Mouse (Mus musculus) heart, postnatal 0 days (tissue): ENCODE measurements at regions not wholly inside any gene's neighbourhood (a gene's known extent, or its start where the extent isn't known, plus 50 kb on each side); places are given as distances from the start of the nearest gene placed in this dataset.

Experiments
- ATAC-seq: fragments of 200-750 bp; cut with Nextera tagmentation; 2 replicates; pipeline ENCODE4 v1.8.0; 2017; ENCODE audit warnings: low read depth, moderate number of reproducible peaks, moderate library complexity; ENCODE audit not compliant: insufficient read depth
- DNase-seq: peaks from one replicate; pipeline ENCODE4 v3.0.0-alpha.2; 2016; ENCODE audit warnings: low spot score
- H3K27ac ChIP-seq: fragments of 300-500 bp; sonication (generic); 2 replicates; pipeline ENCODE4 v1.5.1; 2014; ENCODE audit warnings: low read depth, mild to moderate bottlenecking
- H3K27me3 ChIP-seq: fragments of 300-500 bp; sonication (generic); 2 replicates; pipeline ENCODE4 v1.6.1; 2014; ENCODE audit warnings: low read length, mixed read lengths; ENCODE audit not compliant: control insufficient read depth, insufficient read depth
- H3K36me3 ChIP-seq: fragments of 300-500 bp; sonication (generic); replicated peaks from 2 replicates; pipeline ENCODE4 v1.6.1; 2014; ENCODE audit warnings: low read length, mixed read lengths; ENCODE audit not compliant: control insufficient read depth, insufficient read depth
- H3K4me1 ChIP-seq: fragments of 300-500 bp; sonication (generic); 2 replicates; pipeline ENCODE4 v1.6.1; 2014; ENCODE audit warnings: antibody characterized with exemption; ENCODE audit not compliant: control insufficient read depth, insufficient read depth
- H3K4me2 ChIP-seq: fragments of 300-500 bp; sonication (generic); 2 replicates; pipeline ENCODE4 v1.6.1; 2014; ENCODE audit warnings: low read depth, mild to moderate bottlenecking, low read length, moderate library complexity
- H3K4me3 ChIP-seq: fragments of 300-500 bp; sonication (generic); 2 replicates; pipeline ENCODE4 v1.5.1; 2014; ENCODE audit warnings: low read depth, low read length
- H3K9ac ChIP-seq: fragments of 300-500 bp; sonication (generic); replicated peaks from 2 replicates; pipeline ENCODE4 v1.6.1; 2014; ENCODE audit warnings: low read depth, low read length, mixed read lengths
- H3K9me3 ChIP-seq: fragments of 300-500 bp; sonication (generic); replicated peaks from 2 replicates; pipeline ENCODE4 v1.6.1; 2016; ENCODE audit warnings: low read length; ENCODE audit not compliant: control insufficient read depth
- CTCF ChIP-seq: IDR thresholded peaks from 2 replicates; pipeline ENCODE4 v1.5.1; 2016; ENCODE audit warnings: antibody characterized with exemption, control low read depth, low read depth
- EP300 ChIP-seq: IDR thresholded peaks from 2 replicates; pipeline ENCODE4 v1.6.1; 2016; ENCODE audit warnings: antibody characterized with exemption, low read depth
- WGBS: fragments of 180-500 bp; shearing (Covaris S2); extraction: QIAGEN DNeasy Blood & Tissue Kit; methylation state at CpG from one replicate; pipeline ENCODE4 v1.1.7; 2014; 5-methylcytosine and 5-hydroxymethylcytosine counted together

GRCm38 (mm10) chr12:16145621-16146020, 328.9 kb upstream of the Trib2 start:
- H3K4me3 ChIP-seq: no peak overlapping the region
- H3K4me1 ChIP-seq: no peaks in the 10 kb centered on the region
- no peak overlapping the region for H3K4me2 ChIP-seq
- TF ChIP-seq EP300 (0 out of 2 replicates have a peak, but pooled peaks have one; percentile 4), CTCF (no peak)
- DNase-seq (peak; percentile 12), ATAC-seq (peak; percentile 33; the same call in 1 of the 2 replicates)
- H3K36me3 ChIP-seq: no peaks in the 10 kb centered on the region
- H3K27me3 ChIP-seq: no peaks in the 10 kb centered on the region
- no peaks in the 10 kb centered on the region for H3K9me3 ChIP-seq
- 58% methylated on average over 7 of the region's 7 CpGs for WGBS
- H3K9ac ChIP-seq: no peak overlapping the region
- no peak overlapping the region for H3K27ac ChIP-seq

GRCm38 (mm10) chr12:16141193-16141592, 324.5 kb upstream of the Trib2 start:
- no peaks in the 10 kb centered on the region for H3K4me1 ChIP-seq
- WGBS: 77% methylated on average over 4 of the region's 4 CpGs
- TF ChIP-seq EP300 (no peak), CTCF (no peak)
- no peak overlapping the region for H3K4me2 ChIP-seq
- no peak for ATAC-seq
- no peak for DNase-seq
- H3K27ac ChIP-seq: no peak overlapping the region
- H3K27me3 ChIP-seq: no peaks in the 10 kb centered on the region
- no peaks in the 10 kb centered on the region for H3K36me3 ChIP-seq
- H3K9ac ChIP-seq: no peak overlapping the region
- no peaks in the 10 kb centered on the region for H3K9me3 ChIP-seq
- no peak overlapping the region for H3K4me3 ChIP-seq

GRCm38 (mm10) chr12:16140511-16141110, 323.9 kb upstream of the Trib2 start:
- TF ChIP-seq EP300 (no peak), CTCF (no peak)
- Histone ChIP-seq H3K9ac (no peak overlapping the region), H3K27me3 (no peaks in the 10 kb centered on the region), H3K9me3 (no peaks in the 10 kb centered on the region), H3K27ac (no peak overlapping the region), H3K36me3 (no peaks in the 10 kb centered on the region), H3K4me1 (no peaks in the 10 kb centered on the region), H3K4me3 (no peak overlapping the region), H3K4me2 (no peak overlapping the region)
- DNase-seq (no peak), ATAC-seq (peak; percentile 20; the same call in 1 of the 2 replicates)
- 57% methylated on average over 5 of the region's 5 CpGs for WGBS

GRCm38 (mm10) chr12:16139152-16139551, 322.4 kb upstream of the Trib2 start:
- Histone ChIP-seq H3K4me2 (no peak overlapping the region), H3K27me3 (no peaks in the 10 kb centered on the region)

GRCm38 (mm10) chr12:16137801-16138200, 321.1 kb upstream of the Trib2 start:
- TF ChIP-seq CTCF: no peak
- no peaks in the 10 kb centered on the region for H3K36me3 ChIP-seq
- H3K4me2 ChIP-seq: no peak overlapping the region
- no peak overlapping the region for H3K27ac ChIP-seq
- no peaks in the 10 kb centered on the region for H3K27me3 ChIP-seq
- ATAC-seq (no peak), DNase-seq (no peak)
- no peak overlapping the region for H3K4me3 ChIP-seq
- 85% methylated on average over 3 of the region's 3 CpGs for WGBS
- H3K9me3 ChIP-seq: no peaks in the 10 kb centered on the region
- no peaks in the 10 kb centered on the region for H3K4me1 ChIP-seq
- H3K9ac ChIP-seq: no peak overlapping the region

More at GRCm38 (mm10) chr12:16139152-16139551, 322.4 kb upstream of the Trib2 start:
- 44% methylated on average over 4 of the region's 4 CpGs for WGBS
- Histone ChIP-seq H3K9ac (no peak overlapping the region), H3K27ac (no peak overlapping the region), H3K36me3 (no peaks in the 10 kb centered on the region), H3K4me1 (no peaks in the 10 kb centered on the region), H3K9me3 (no peaks in the 10 kb centered on the region), H3K4me3 (no peak overlapping the region)
- no peak for ATAC-seq
- DNase-seq: no peak
- TF ChIP-seq EP300 (no peak), CTCF (no peak)

- Histone ChIP-seq H3K9ac (no peak overlapping the region), H3K4me1 (no peaks in the 10 kb centered on the region), H3K27ac (no peak overlapping the region), H3K4me3 (no peak overlapping the region), H3K36me3 (no peaks in the 10 kb centered on the region), H3K4me2 (no peak overlapping the region), H3K9me3 (no peaks in the 10 kb centered on the region), H3K27me3 (no peaks in the 10 kb centered on the region)
- no peak for DNase-seq
- 21% methylated on average over 5 of the region's 5 CpGs for WGBS
- no peak for ATAC-seq
- TF ChIP-seq CTCF (no peak), EP300 (no peak)
Observed at GRCm38 (mm10) chr12:16136214-16136671, 319.5 kb upstream of the Trib2 start.
